Mouse (Mus musculus): Measurements from ENCODE around the gene Gap43. TPM values are rescaled to one million over a fixed set of nuclear protein-coding genes. Genes with fewer than 3 reads are reported as not detected.

Gene Gap43
- total RNA-seq (2014; rRNA removed) (874 and 1,101 TPM in 2 replicates), polyA plus RNA-seq (2015; fragmentation: Nextera tagmentation; extraction: Ambion mirVana) (2,398 and 2,505 TPM in 2 replicates)

DNA sequence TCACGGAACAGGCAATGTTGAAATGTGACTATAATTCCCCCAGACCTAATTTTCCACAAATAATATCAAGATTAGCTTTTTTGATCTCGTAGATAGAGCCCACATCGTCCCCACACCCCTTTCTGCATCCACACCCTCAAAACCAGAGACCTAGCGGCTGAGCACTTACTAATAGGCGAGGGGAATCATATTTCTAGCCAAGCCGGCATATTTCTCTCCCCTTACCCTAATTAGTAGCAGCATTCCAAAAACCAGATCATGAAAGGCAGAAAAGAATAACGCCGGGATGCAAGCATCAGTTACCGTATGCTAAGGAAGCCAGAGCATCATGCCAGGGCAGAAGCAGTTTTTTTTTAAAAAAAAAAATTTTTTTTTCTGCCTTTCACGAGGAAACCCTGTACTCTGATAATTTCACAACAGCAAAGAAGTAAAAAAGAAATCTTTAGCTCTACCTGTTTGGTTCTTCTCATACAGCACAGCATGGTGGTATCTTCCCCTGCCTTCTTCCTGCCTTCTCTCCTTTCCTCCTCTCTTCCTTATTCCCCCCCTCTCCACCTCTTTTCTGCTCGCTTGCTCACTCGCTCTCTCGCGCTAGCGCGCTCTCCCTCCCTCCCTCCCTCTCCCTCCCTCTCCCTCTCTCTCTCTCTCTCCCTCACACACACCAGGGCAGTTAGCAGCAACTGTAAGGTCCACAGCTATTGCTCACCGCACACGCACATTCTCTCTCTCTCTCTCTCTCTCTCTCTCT is at the start of gene Gap43:
Gene Gap43 (minus strand): TSS at position 631 of the 748 bp plus-strand sequence.
- peak within 1 kb of the TSS; percentile 67 for H3K4me2 ChIP-seq (ENCODE audit: low read depth, low read length, poor library complexity, severe bottlenecking)
- TF ChIP-seq CTCF (IDR thresholded peaks at IDR 0.05), result no peak
- H3K9ac ChIP-seq (replicated peaks; ENCODE audit: low read length, poor library complexity, severe bottlenecking), result peak within 1 kb of the TSS; percentile 93
- peak within 1 kb of the TSS; percentile 95 for H3K27ac ChIP-seq (ENCODE audit: low read depth, low read length)
- peak within 1 kb of the TSS; percentile 69 for H3K4me3 ChIP-seq (ENCODE audit: low read depth, low read length)
- H3K9me3 ChIP-seq (ENCODE audit: low read length), result no peaks in the 10 kb centered on the region
- no peaks in the 10 kb centered on the region for H3K27me3 ChIP-seq (ENCODE audit: insufficient read depth, low read length)
- no peaks in the 10 kb centered on the region for H3K4me1 ChIP-seq (ENCODE audit: insufficient read depth, low read length)
- under 1% methylated on average over 18 of the region's 18 CpGs for WGBS
- DNase-seq (ENCODE audit: low spot score) (peak; percentile 78), ATAC-seq (ENCODE audit: low FRiP score) (peak; percentile 83)
- H3K36me3 ChIP-seq (ENCODE audit: insufficient read depth, low read length), result no peaks in the 10 kb centered on the region

DNA sequence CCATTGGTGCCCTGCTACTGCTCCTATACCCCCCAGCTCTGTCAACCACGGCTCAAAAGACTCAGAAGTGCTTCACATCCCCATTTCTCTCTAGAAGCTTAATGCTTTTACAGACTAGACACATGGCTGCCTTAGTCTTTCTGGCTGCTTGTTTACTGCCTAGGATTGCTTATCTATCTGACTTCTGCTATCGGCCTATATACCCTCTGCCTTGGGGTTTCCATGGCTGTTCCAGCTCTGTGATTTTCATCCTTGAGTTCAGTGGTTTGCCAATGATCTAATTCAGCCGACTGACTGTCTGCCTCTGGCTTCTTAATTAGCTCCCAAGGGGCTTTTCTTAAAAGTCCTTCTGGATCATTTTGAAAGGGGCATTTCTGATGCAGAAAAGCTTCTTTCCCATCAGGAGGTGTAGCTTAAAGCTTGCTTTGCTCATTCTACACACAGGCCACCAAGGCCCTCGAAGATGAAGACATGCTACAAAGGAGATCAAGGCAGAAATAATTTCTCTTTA is 40.9 kb upstream of the Gap43 start:
- Histone ChIP-seq H3K9me3 (ENCODE audit: low read length) (no peaks in the 10 kb centered on the region), H3K36me3 (ENCODE audit: insufficient read depth, low read length) (no peaks in the 10 kb centered on the region), H3K27me3 (ENCODE audit: insufficient read depth, low read length) (no peaks in the 10 kb centered on the region), H3K9ac (replicated peaks; ENCODE audit: low read length, poor library complexity, severe bottlenecking) (no peak overlapping the region), H3K4me1 (ENCODE audit: insufficient read depth, low read length) (no peaks in the 10 kb centered on the region), H3K4me3 (ENCODE audit: low read depth, low read length) (no peak overlapping the region), H3K4me2 (ENCODE audit: low read depth, low read length, poor library complexity, severe bottlenecking) (no peak overlapping the region), H3K27ac (ENCODE audit: low read depth, low read length) (peak overlapping the region; percentile 43)
- 13% methylated on average over 4 of the region's 4 CpGs for WGBS
- TF ChIP-seq CTCF (IDR thresholded peaks at IDR 0.05), result no peak
- no peak for ATAC-seq (ENCODE audit: low FRiP score)
- DNase-seq (ENCODE audit: low spot score), result peak; percentile 67

- Histone ChIP-seq H3K9me3 (ENCODE audit: low read length) (no peaks in the 10 kb centered on the region), H3K9ac (replicated peaks; ENCODE audit: low read length, poor library complexity, severe bottlenecking) (no peak overlapping the region), H3K4me2 (ENCODE audit: low read depth, low read length, poor library complexity, severe bottlenecking) (no peak overlapping the region), H3K4me1 (ENCODE audit: insufficient read depth, low read length) (no peaks in the 10 kb centered on the region), H3K27ac (ENCODE audit: low read depth, low read length) (no peak overlapping the region), H3K27me3 (ENCODE audit: insufficient read depth, low read length) (no peaks in the 10 kb centered on the region), H3K36me3 (ENCODE audit: insufficient read depth, low read length) (no peaks in the 10 kb centered on the region), H3K4me3 (ENCODE audit: low read depth, low read length) (no peak overlapping the region)
- WGBS, result 43% methylated on average over 3 of the region's 3 CpGs
- ATAC-seq (ENCODE audit: low FRiP score) (no peak), DNase-seq (ENCODE audit: low spot score) (no peak)
- TF ChIP-seq CTCF (IDR thresholded peaks at IDR 0.05), result no peak
Measured at GRCm38 (mm10) chr16:42380641-42381040, 40.2 kb upstream of the Gap43 start.

GRCm38 (mm10) chr16:42370148-42370547 is 29.7 kb upstream of the Gap43 start:
- no peak overlapping the region for H3K4me2 ChIP-seq (ENCODE audit: low read depth, low read length, poor library complexity, severe bottlenecking)
- no peak for TF ChIP-seq CTCF (IDR thresholded peaks at IDR 0.05)
- no peak overlapping the region for H3K4me3 ChIP-seq (ENCODE audit: low read depth, low read length)
- H3K9me3 ChIP-seq (ENCODE audit: low read length), result no peaks in the 10 kb centered on the region
- no peak overlapping the region for H3K9ac ChIP-seq (replicated peaks; ENCODE audit: low read length, poor library complexity, severe bottlenecking)
- peak; percentile 65 for DNase-seq (ENCODE audit: low spot score)
- WGBS, result 31% methylated on average over 6 of the region's 6 CpGs
- H3K4me1 ChIP-seq (ENCODE audit: insufficient read depth, low read length), result no peaks in the 10 kb centered on the region
- peak overlapping the region; percentile 73 for H3K27ac ChIP-seq (ENCODE audit: low read depth, low read length)
- H3K27me3 ChIP-seq (ENCODE audit: insufficient read depth, low read length), result no peaks in the 10 kb centered on the region
- ATAC-seq (ENCODE audit: low FRiP score), result peak; percentile 73
- H3K36me3 ChIP-seq (ENCODE audit: insufficient read depth, low read length), result no peaks in the 10 kb centered on the region

DNA sequence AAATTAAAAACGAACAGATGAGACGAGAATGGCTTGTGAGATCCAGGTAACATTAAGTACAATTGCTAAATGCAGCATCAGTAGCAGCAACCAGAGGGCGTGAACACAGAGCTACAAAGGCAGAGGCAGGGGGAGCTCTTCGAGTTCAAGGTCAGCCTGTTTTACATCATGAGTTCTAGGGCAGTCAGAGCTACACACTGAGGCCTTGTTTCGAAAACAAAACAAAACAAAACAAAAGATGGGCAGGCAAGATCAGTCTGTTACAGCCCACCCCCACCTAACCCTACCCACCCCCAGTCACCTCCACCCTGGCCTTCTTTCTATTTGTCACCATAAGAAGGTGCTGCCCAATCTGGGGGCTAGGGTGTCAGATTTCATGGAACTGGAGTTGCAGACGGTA is 28.9 kb upstream of the Gap43 start:
- Histone ChIP-seq H3K9ac (replicated peaks; ENCODE audit: low read length, poor library complexity, severe bottlenecking) (no peak overlapping the region), H3K27me3 (ENCODE audit: insufficient read depth, low read length) (no peaks in the 10 kb centered on the region), H3K4me3 (ENCODE audit: low read depth, low read length) (no peak overlapping the region), H3K4me2 (ENCODE audit: low read depth, low read length, poor library complexity, severe bottlenecking) (no peak overlapping the region), H3K36me3 (ENCODE audit: insufficient read depth, low read length) (no peaks in the 10 kb centered on the region), H3K9me3 (ENCODE audit: low read length) (no peaks in the 10 kb centered on the region), H3K27ac (ENCODE audit: low read depth, low read length) (0 out of 2 replicates have a peak overlapping the region, but pooled peaks have one; percentile 73), H3K4me1 (ENCODE audit: insufficient read depth, low read length) (no peaks in the 10 kb centered on the region)
- WGBS, result 86% methylated on average over 6 of the region's 6 CpGs
- ATAC-seq (ENCODE audit: low FRiP score) (no peak), DNase-seq (ENCODE audit: low spot score) (no peak)
- peak; percentile 11; the same call in 1 of the 2 replicates for TF ChIP-seq CTCF (IDR thresholded peaks at IDR 0.05)

DNA sequence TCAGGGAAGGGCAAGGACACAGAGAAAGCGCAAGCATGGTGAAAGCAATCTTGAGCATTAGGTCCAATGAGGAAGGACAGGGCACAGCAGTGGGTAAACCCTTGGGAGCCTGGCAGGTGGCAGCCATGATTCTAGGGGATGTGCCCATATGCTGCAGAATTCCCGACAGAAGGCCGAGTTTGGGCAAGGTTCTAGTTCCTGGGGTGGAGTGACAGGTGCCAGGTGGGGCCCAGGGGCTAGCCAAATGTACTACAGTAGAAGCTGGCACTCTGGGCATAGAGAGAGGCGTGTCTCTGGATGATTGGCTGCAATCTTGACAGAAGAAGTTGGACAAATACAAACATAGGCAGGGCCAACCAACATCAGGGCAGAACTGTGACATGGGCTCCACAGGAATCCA is 19.6 kb upstream of the Gap43 start:
- Histone ChIP-seq H3K4me3 (ENCODE audit: low read depth, low read length) (no peak overlapping the region), H3K4me1 (ENCODE audit: insufficient read depth, low read length) (no peaks in the 10 kb centered on the region), H3K36me3 (ENCODE audit: insufficient read depth, low read length) (no peaks in the 10 kb centered on the region), H3K9me3 (ENCODE audit: low read length) (no peaks in the 10 kb centered on the region), H3K9ac (replicated peaks; ENCODE audit: low read length, poor library complexity, severe bottlenecking) (no peak overlapping the region), H3K27me3 (ENCODE audit: insufficient read depth, low read length) (no peaks in the 10 kb centered on the region), H3K27ac (ENCODE audit: low read depth, low read length) (no peak overlapping the region), H3K4me2 (ENCODE audit: low read depth, low read length, poor library complexity, severe bottlenecking) (no peak overlapping the region)
- no peak for TF ChIP-seq CTCF (IDR thresholded peaks at IDR 0.05)
- no peak for ATAC-seq (ENCODE audit: low FRiP score)
- DNase-seq (ENCODE audit: low spot score), result peak; percentile 60
- 93% methylated on average over 4 of the region's 4 CpGs for WGBS

Data from midbrain, postnatal 0 days (tissue).